ENCODE assay signal across 8 mouse cellular contexts in genomic region chr6:37418931-37419330, GRCm38 (mm10). TPM values are rescaled to one million over a fixed set of nuclear protein-coding genes. Genes with fewer than 3 reads are reported as not detected.
DNase-seq lines count a peak whose midpoint lies in the region; ATAC-seq and TF ChIP-seq lines count a peak whose summit lies in the region.

No protein-coding gene starts in this region.

- ATAC-seq in heart, embryonic 11.5 days (replicated peaks; ENCODE audit: insufficient number of reproducible peaks, low FRiP score, low TSS enrichment) = no peak
- no peak for ATAC-seq in lung, postnatal 0 days
- peak; percentile 48; the same call in 1 of the 2 replicates for ATAC-seq in hindbrain, embryonic 16.5 days
- ATAC-seq in stomach, embryonic 16.5 days (ENCODE audit: insufficient read depth, low FRiP score) = 0 out of 2 replicates have a peak, but pooled peaks have one; percentile 4

- peak overlapping the region; percentile 43 for H3K9ac ChIP-seq in heart, embryonic 11.5 days (ENCODE audit: low read depth, low read length)
- peak overlapping the region; percentile 29; the same call in 1 of the 2 replicates for H3K9ac ChIP-seq in lung, postnatal 0 days (replicated peaks; ENCODE audit: low read depth)
- H3K9ac ChIP-seq in hindbrain, embryonic 16.5 days (ENCODE audit: low read depth, low read length) = no peak overlapping the region
- H3K9ac ChIP-seq in stomach, embryonic 16.5 days (ENCODE audit: low read length) = peak overlapping the region; percentile 47; the same call in 1 of the 2 replicates

- TF ChIP-seq POLR2A in lung, adult 2 months (IDR thresholded peaks at IDR 0.05; ENCODE audit: borderline replicate concordance, extremely low read depth, low read depth, low read length) = no peak

- no peak for DNase-seq in heart, postnatal 10 days
- no peak for DNase-seq in lung, postnatal 0 days (ENCODE audit: low spot score)
- no peak for DNase-seq in lung, adult 2 months
- no peak for DNase-seq in natural killer cell, adult 2 months (ENCODE audit: low spot score in 2 of 2)
- no peak for DNase-seq in urinary bladder, postnatal 4 days (ENCODE audit: low spot score in 2 of 2)

- H3K27me3 ChIP-seq in heart, embryonic 11.5 days (ENCODE audit: control insufficient read depth, insufficient read depth, low read length) = no peaks in the 10 kb centered on the region
- H3K27me3 ChIP-seq in lung, postnatal 0 days (replicated peaks; ENCODE audit: insufficient read depth, low read length) = no peaks in the 10 kb centered on the region
- no peaks in the 10 kb centered on the region for H3K27me3 ChIP-seq in hindbrain, embryonic 16.5 days (replicated peaks; ENCODE audit: control insufficient read depth, insufficient read depth, low read length)
- H3K27me3 ChIP-seq in stomach, embryonic 16.5 days (ENCODE audit: control insufficient read depth, insufficient read depth, low read length) = no peaks in the 10 kb centered on the region

- TF ChIP-seq CTCF in lung, postnatal 0 days (IDR thresholded peaks at IDR 0.05) = no peak
- no peak for TF ChIP-seq CTCF in lung, adult 2 months (IDR thresholded peaks at IDR 0.05; ENCODE audit: insufficient read depth, low read length)

- intact Hi-C loops in heart, postnatal 10 days (cut with DNase I) = loop anchor here (2.0 kb wide), 1 partner anchor 18 kb away; no protein-coding TSS in a partner anchor

- no peak overlapping the region for H3K4me3 ChIP-seq in heart, embryonic 11.5 days (ENCODE audit: low read depth, low read length)
- no peak overlapping the region for H3K4me3 ChIP-seq in lung, postnatal 0 days (ENCODE audit: low read depth, low read length)
- no peak overlapping the region for H3K4me3 ChIP-seq in lung, adult 2 months (replicated peaks; ENCODE audit: extremely low read depth, low read depth, low read length)
- H3K4me3 ChIP-seq in hindbrain, embryonic 16.5 days (ENCODE audit: low read length) = no peak overlapping the region
- no peak overlapping the region for H3K4me3 ChIP-seq in stomach, embryonic 16.5 days (replicated peaks; ENCODE audit: low read length)

- H3K27ac ChIP-seq in heart, embryonic 11.5 days (ENCODE audit: low read depth, low read length) = peak overlapping the region; percentile 79
- peak overlapping the region; percentile 59; the same call in 1 of the 2 replicates for H3K27ac ChIP-seq in lung, postnatal 0 days (ENCODE audit: low read length)
- 0 out of 2 replicates have a peak overlapping the region, but pooled peaks have one; percentile 29 for H3K27ac ChIP-seq in hindbrain, embryonic 16.5 days (ENCODE audit: low read depth, low read length)
- H3K27ac ChIP-seq in stomach, embryonic 16.5 days (ENCODE audit: low read length) = peak overlapping the region; percentile 66

- WGBS in heart, embryonic 11.5 days (ENCODE audit: insufficient replicate concordance) = 40% methylated on average over 6 of the region's 6 CpGs
- 35% methylated on average over 6 of the region's 6 CpGs for WGBS in lung, postnatal 0 days
- WGBS in lung, adult 2 months = 44% methylated on average over 6 of the region's 6 CpGs
- 78% methylated on average over 6 of the region's 6 CpGs for WGBS in hindbrain, embryonic 16.5 days
- 55% methylated on average over 6 of the region's 6 CpGs for WGBS in stomach, embryonic 16.5 days

- no peaks in the 10 kb centered on the region for H3K9me3 ChIP-seq in heart, embryonic 11.5 days (replicated peaks; ENCODE audit: control insufficient read depth, low read length)
- H3K9me3 ChIP-seq in lung, postnatal 0 days (ENCODE audit: low read length) = no peaks in the 10 kb centered on the region
- H3K9me3 ChIP-seq in hindbrain, embryonic 16.5 days (ENCODE audit: control insufficient read depth, low read length) = no peaks in the 10 kb centered on the region
- no peaks in the 10 kb centered on the region for H3K9me3 ChIP-seq in stomach, embryonic 16.5 days (replicated peaks; ENCODE audit: control insufficient read depth, low read length)

- 0 out of 2 replicates have a peak, but pooled peaks cover 2% of the 10 kb centered on the region for H3K36me3 ChIP-seq in heart, embryonic 11.5 days (ENCODE audit: control insufficient read depth, insufficient read depth, low read length)
- H3K36me3 ChIP-seq in lung, postnatal 0 days (ENCODE audit: insufficient read depth, low read length) = no peaks in the 10 kb centered on the region
- H3K36me3 ChIP-seq in hindbrain, embryonic 16.5 days (ENCODE audit: control insufficient read depth, insufficient read depth, low read length) = no peaks in the 10 kb centered on the region
- H3K36me3 ChIP-seq in stomach, embryonic 16.5 days (ENCODE audit: control insufficient read depth, insufficient read depth, low read length) = no peaks in the 10 kb centered on the region

- no peak for TF ChIP-seq EP300 in lung, postnatal 0 days (IDR thresholded peaks at IDR 0.05)

- H3K4me1 ChIP-seq in heart, embryonic 11.5 days (ENCODE audit: control insufficient read depth, insufficient read depth, low read length) = peaks cover 82% of the 10 kb centered on the region
- H3K4me1 ChIP-seq in lung, postnatal 0 days (ENCODE audit: insufficient read depth, low read depth, low read length) = peaks cover 18% of the 10 kb centered on the region
- peaks cover 28% of the 10 kb centered on the region for H3K4me1 ChIP-seq in lung, adult 2 months (ENCODE audit: control insufficient read depth, insufficient read depth, low read length)
- H3K4me1 ChIP-seq in hindbrain, embryonic 16.5 days (ENCODE audit: control insufficient read depth, insufficient read depth, low read depth, low read length) = 0 out of 2 replicates have a peak, but pooled peaks cover 3% of the 10 kb centered on the region
- H3K4me1 ChIP-seq in stomach, embryonic 16.5 days (ENCODE audit: control insufficient read depth, insufficient read depth, low read length) = peaks cover 55% of the 10 kb centered on the region

- H3K4me2 ChIP-seq in heart, embryonic 11.5 days = no peak overlapping the region; the same call in 1 of the 2 replicates
- 0 out of 2 replicates have a peak overlapping the region, but pooled peaks have one; percentile 5 for H3K4me2 ChIP-seq in lung, postnatal 0 days (replicated peaks; ENCODE audit: low read depth, low read length)
- H3K4me2 ChIP-seq in hindbrain, embryonic 16.5 days (ENCODE audit: low read length) = no peak overlapping the region
- peak overlapping the region; percentile 25; the same call in 1 of the 2 replicates for H3K4me2 ChIP-seq in stomach, embryonic 16.5 days (ENCODE audit: low read depth, low read length)

RNA-seq across cellular contexts. Expression of gene Creb3l2, which starts 23.0 kb away (rescaled TPM):
- polyA plus RNA-seq in heart, embryonic 11.5 days (2014; fragmentation: Nextera tagmentation; extraction: Ambion mirVana) = 42.9 and 52.9 TPM in 2 replicates
- total RNA-seq in heart, postnatal 10 days (2021) = 10 to 100 TPM; 40.0 to 42.0 TPM
- polyA plus RNA-seq in lung, postnatal 0 days (2015; fragmentation: Nextera tagmentation; extraction: Ambion mirVana) = 23.6 and 23.8 TPM in 2 replicates
- polyA plus RNA-seq in lung, adult 2 months (2012; rRNA removed) = 21.0 and 24.1 TPM in 2 replicates
- polyA plus RNA-seq in hindbrain, embryonic 16.5 days (2015; fragmentation: Nextera tagmentation; extraction: Ambion mirVana) = 3.3 and 4.6 TPM in 2 replicates
- 18.6 and 20.3 TPM in 2 replicates for polyA plus RNA-seq in stomach, embryonic 16.5 days (2015; fragmentation: Nextera tagmentation; extraction: Ambion mirVana)

Comparison
In these comparisons a context has a peak if more than half of its experiments do, and no peak if none do; other contexts are left out.
1. ATAC-seq: peak in hindbrain, embryonic 16.5 days (single experiment) and stomach, embryonic 16.5 days (single experiment); none in heart, embryonic 11.5 days (single experiment) and lung, postnatal 0 days (single experiment).
2. H3K27ac ChIP-seq: peak in every context shown above with its lines; median percentile 79 in heart, embryonic 11.5 days; 66 in stomach, embryonic 16.5 days; 59 in lung, postnatal 0 days; 29 in hindbrain, embryonic 16.5 days.
3. H3K4me2 ChIP-seq: peak in lung, postnatal 0 days (single experiment) and stomach, embryonic 16.5 days (single experiment); none in heart, embryonic 11.5 days (single experiment) and hindbrain, embryonic 16.5 days (single experiment).